Mouse (Mus musculus) hindbrain, embryonic 12.5 days (tissue): ENCODE results near the gene Nepro. TPM values are rescaled to one million over a fixed set of nuclear protein-coding genes. Genes with fewer than 3 reads are reported as not detected.
A peak's percentile ranks its signal among the peaks of the same experiment; 100 is the strongest.

ENCODE experiments used
- ATAC-seq: fragments of 200-750 bp; cut with Nextera tagmentation; 2 replicates; pipeline ENCODE4 v1.8.0; 2017; ENCODE audit warnings: moderate TSS enrichment; ENCODE audit not compliant: low FRiP score
- H3K27ac ChIP-seq: fragments of 300-500 bp; sonication (generic); 2 replicates; pipeline ENCODE4 v1.5.1; 2016; ENCODE audit warnings: mild to moderate bottlenecking
- H3K27me3 ChIP-seq: fragments of 300-500 bp; sonication (generic); 2 replicates; pipeline ENCODE4 v1.6.1; 2016; ENCODE audit warnings: mild to moderate bottlenecking
- H3K36me3 ChIP-seq: fragments of 300-500 bp; sonication (generic); 2 replicates; pipeline ENCODE4 v1.6.1; 2016; ENCODE audit warnings: mild to moderate bottlenecking
- H3K4me1 ChIP-seq: fragments of 300-500 bp; sonication (generic); 2 replicates; pipeline ENCODE4 v1.6.1; 2016
- H3K4me2 ChIP-seq: fragments of 300-500 bp; sonication (generic); replicated peaks from 2 replicates; pipeline ENCODE4 v1.6.1; 2016; ENCODE audit warnings: mild to moderate bottlenecking
- H3K4me3 ChIP-seq: fragments of 300-500 bp; sonication (generic); 2 replicates; pipeline ENCODE4 v1.5.1; 2016; ENCODE audit warnings: mild to moderate bottlenecking
- H3K9ac ChIP-seq: fragments of 300-500 bp; sonication (generic); 2 replicates; pipeline ENCODE4 v1.6.1; 2016; ENCODE audit warnings: mild to moderate bottlenecking, moderate library complexity
- H3K9me3 ChIP-seq: fragments of 300-500 bp; sonication (generic); replicated peaks from 2 replicates; pipeline ENCODE4 v1.6.1; 2016; ENCODE audit warnings: mild to moderate bottlenecking
- WGBS: fragments of 180-500 bp; shearing (Covaris S2); methylation state at CpG from one replicate; pipeline ENCODE4 v1.1.7; 2016; 5-methylcytosine and 5-hydroxymethylcytosine counted together
- polyA plus RNA-seq: library from polyadenylated mRNA; unstranded; fragments of >200 nt; fragmentation: Nextera tagmentation; extraction: Ambion mirVana; gene quantifications from 2 replicates; pipeline ENCODE4 v1.2.1, GENCODE M21; 2016

Gene Nepro
- polyA plus RNA-seq, 1 experiment from 2014 or later: 9.4 TPM

GRCm38 (mm10) chr16:44717141-44717634 lies 6.9 kb upstream of the Nepro start:
- Histone ChIP-seq H3K27me3 (no peaks in the 10 kb centered on the region), H3K27ac (peak overlapping the region; percentile 67), H3K4me2 (no peak overlapping the region), H3K9ac (no peak overlapping the region), H3K36me3 (peaks cover 9% of the 10 kb centered on the region; the same call in 1 of the 2 replicates), H3K4me1 (peaks cover 9% of the 10 kb centered on the region), H3K9me3 (no peaks in the 10 kb centered on the region), H3K4me3 (no peak overlapping the region)
- WGBS: 82% methylated on average over 2 of the region's 2 CpGs
- ATAC-seq: peak; percentile 54

- Histone ChIP-seq H3K4me2 (no peak overlapping the region), H3K36me3 (peaks cover 9% of the 10 kb centered on the region; the same call in 1 of the 2 replicates), H3K4me3 (no peak overlapping the region), H3K27me3 (no peaks in the 10 kb centered on the region), H3K4me1 (peaks cover 9% of the 10 kb centered on the region), H3K9ac (no peak overlapping the region), H3K27ac (no peak overlapping the region), H3K9me3 (no peaks in the 10 kb centered on the region)
- WGBS: 89% methylated on average over 2 of the region's 2 CpGs
- ATAC-seq: no peak
These were observed 6.3 kb upstream of the Nepro start for GRCm38 (mm10) chr16:44717838-44718237.

GRCm38 (mm10) chr16:44719349-44719748 lies 4.8 kb upstream of the Nepro start:
- no peak overlapping the region for H3K4me2 ChIP-seq
- no peak overlapping the region for H3K9ac ChIP-seq
- no peak for ATAC-seq
- no peak overlapping the region for H3K27ac ChIP-seq
- H3K36me3 ChIP-seq: peaks cover 9% of the 10 kb centered on the region; the same call in 1 of the 2 replicates
- H3K4me1 ChIP-seq: peaks cover 14% of the 10 kb centered on the region
- H3K4me3 ChIP-seq: no peak overlapping the region
- no peaks in the 10 kb centered on the region for H3K27me3 ChIP-seq
- no peaks in the 10 kb centered on the region for H3K9me3 ChIP-seq
- 81% methylated on average over 7 of the region's 7 CpGs for WGBS

DNA sequence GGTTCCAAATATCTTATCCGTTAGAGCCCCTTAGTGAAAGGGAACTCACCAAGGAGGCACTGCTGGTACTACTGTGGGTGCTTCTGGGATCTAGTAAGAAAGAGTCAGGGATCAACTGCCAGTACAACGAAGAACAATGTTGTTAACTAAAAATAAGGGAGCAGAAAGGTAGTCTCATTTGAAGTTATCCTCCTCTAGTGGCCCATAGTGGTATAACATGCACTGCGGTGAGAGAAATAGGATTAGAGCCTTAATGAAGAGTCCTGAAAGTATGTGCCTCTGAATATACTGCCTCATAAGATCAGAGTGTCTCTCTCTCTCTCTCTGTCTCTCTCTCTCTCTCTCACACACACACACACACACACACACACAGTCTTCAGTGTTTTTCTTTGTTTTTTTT lies 3.6 kb upstream of the Nepro start:
- H3K9ac ChIP-seq: no peak overlapping the region
- no peak for ATAC-seq
- no peak overlapping the region for H3K27ac ChIP-seq
- H3K4me1 ChIP-seq: peaks cover 18% of the 10 kb centered on the region
- no peaks in the 10 kb centered on the region for H3K9me3 ChIP-seq
- H3K27me3 ChIP-seq: no peaks in the 10 kb centered on the region
- no peak overlapping the region for H3K4me3 ChIP-seq
- H3K36me3 ChIP-seq: peaks cover 9% of the 10 kb centered on the region; the same call in 1 of the 2 replicates
- WGBS: 71% methylated on average over 3 of the region's 3 CpGs
- no peak overlapping the region for H3K4me2 ChIP-seq

GRCm38 (mm10) chr16:44722666-44723065 lies 1.4 kb upstream of the Nepro start:
- Histone ChIP-seq H3K36me3 (peaks cover 9% of the 10 kb centered on the region; the same call in 1 of the 2 replicates), H3K4me1 (peaks cover 15% of the 10 kb centered on the region), H3K9me3 (no peaks in the 10 kb centered on the region), H3K27ac (no peak overlapping the region), H3K27me3 (no peaks in the 10 kb centered on the region), H3K4me2 (no peak overlapping the region), H3K9ac (no peak overlapping the region), H3K4me3 (no peak overlapping the region)
- ATAC-seq: no peak
- 94% methylated on average over 2 of the region's 2 CpGs for WGBS

DNA sequence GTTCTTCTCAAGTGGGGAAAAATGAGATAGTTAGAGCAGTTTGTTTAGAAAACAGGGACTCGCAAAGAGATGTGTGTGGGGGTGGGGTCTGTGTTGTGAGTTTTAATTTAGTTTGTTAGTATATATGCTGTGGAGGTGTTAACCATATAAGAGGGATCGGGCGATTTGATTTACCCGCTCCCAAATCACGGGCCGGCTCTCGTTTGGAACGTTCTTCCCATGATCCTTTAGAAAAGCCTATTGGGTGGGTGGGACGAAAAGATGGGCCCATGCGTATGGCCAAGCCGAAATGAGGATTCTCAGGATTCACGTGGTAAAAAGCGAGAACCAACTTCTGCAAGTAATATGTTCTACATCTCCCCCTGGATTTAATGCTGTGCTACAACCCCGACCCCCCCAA lies 746 bp downstream of the Nepro start:
- WGBS: under 1% methylated on average over 14 of the region's 14 CpGs

GRCm38 (mm10) chr16:44725286-44726223 lies 1.5 kb downstream of the Nepro start:
- ATAC-seq: no peak
- 52% methylated on average over 14 of the region's 14 CpGs for WGBS
- Histone ChIP-seq H3K4me1 (peaks cover 15% of the 10 kb centered on the region), H3K9ac (peak overlapping the region; percentile 84), H3K27ac (no peak overlapping the region), H3K4me3 (peak overlapping the region; percentile 81), H3K36me3 (peaks cover 7% of the 10 kb centered on the region; the same call in 1 of the 2 replicates), H3K9me3 (no peaks in the 10 kb centered on the region), H3K27me3 (no peaks in the 10 kb centered on the region), H3K4me2 (peak overlapping the region; percentile 75)

More for the DNA sequence above, 746 bp downstream of the Nepro start:
- Histone ChIP-seq H3K27me3 (no peaks in the 10 kb centered on the region), H3K4me1 (peaks cover 15% of the 10 kb centered on the region), H3K27ac (peak overlapping the region; percentile 91), H3K4me3 (peak overlapping the region; percentile 81), H3K9ac (peak overlapping the region; percentile 84), H3K9me3 (no peaks in the 10 kb centered on the region), H3K36me3 (peaks cover 14% of the 10 kb centered on the region; the same call in 1 of the 2 replicates), H3K4me2 (peak overlapping the region; percentile 75)
- ATAC-seq: peak; percentile 38

GRCm38 (mm10) chr16:44727525-44727924 lies 3.4 kb downstream of the Nepro start:
- ATAC-seq: no peak
- 95% methylated on average over 3 of the region's 3 CpGs for WGBS
- Histone ChIP-seq H3K4me3 (no peak overlapping the region), H3K27ac (no peak overlapping the region), H3K27me3 (no peaks in the 10 kb centered on the region), H3K4me2 (no peak overlapping the region), H3K9me3 (no peaks in the 10 kb centered on the region), H3K36me3 (peaks cover 23% of the 10 kb centered on the region), H3K9ac (no peak overlapping the region), H3K4me1 (peaks cover 15% of the 10 kb centered on the region)

GRCm38 (mm10) chr16:44734059-44734458 lies 10.0 kb downstream of the Nepro start:
- H3K36me3 ChIP-seq: peaks cover 81% of the 10 kb centered on the region
- no peak overlapping the region for H3K27ac ChIP-seq
- no peaks in the 10 kb centered on the region for H3K27me3 ChIP-seq
- no peak overlapping the region for H3K4me2 ChIP-seq
- H3K9me3 ChIP-seq: no peaks in the 10 kb centered on the region
- no peak overlapping the region for H3K9ac ChIP-seq
- no peak for ATAC-seq
- 88% methylated on average over 3 of the region's 3 CpGs for WGBS
- no peaks in the 10 kb centered on the region for H3K4me1 ChIP-seq
- no peak overlapping the region for H3K4me3 ChIP-seq

DNA sequence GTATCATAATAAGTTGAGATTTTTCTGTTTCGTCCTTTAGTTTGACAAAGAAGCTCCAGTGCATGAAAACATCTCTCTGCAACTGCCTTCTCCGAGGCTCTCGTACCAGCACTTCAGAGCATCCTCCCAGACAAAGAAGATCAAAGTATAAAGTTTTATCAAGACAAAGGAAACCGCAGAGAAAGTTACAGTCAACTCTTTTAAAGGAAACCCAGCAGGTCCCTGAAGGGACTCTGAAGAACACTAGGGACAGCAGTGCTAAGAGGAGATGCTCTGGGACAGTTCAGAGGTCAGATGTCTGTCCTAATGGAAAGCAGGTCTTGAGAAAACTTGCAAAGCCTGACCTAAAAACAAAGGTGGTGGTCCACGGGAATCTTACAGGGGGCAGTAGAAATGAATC lies 11.6 kb downstream of the Nepro start:
- WGBS: 90% methylated on average over 5 of the region's 5 CpGs
- Histone ChIP-seq H3K4me3 (no peak overlapping the region), H3K9me3 (no peaks in the 10 kb centered on the region), H3K4me2 (no peak overlapping the region), H3K9ac (no peak overlapping the region), H3K27ac (no peak overlapping the region), H3K4me1 (no peaks in the 10 kb centered on the region), H3K27me3 (no peaks in the 10 kb centered on the region), H3K36me3 (peaks cover 81% of the 10 kb centered on the region)
- ATAC-seq: no peak

DNA sequence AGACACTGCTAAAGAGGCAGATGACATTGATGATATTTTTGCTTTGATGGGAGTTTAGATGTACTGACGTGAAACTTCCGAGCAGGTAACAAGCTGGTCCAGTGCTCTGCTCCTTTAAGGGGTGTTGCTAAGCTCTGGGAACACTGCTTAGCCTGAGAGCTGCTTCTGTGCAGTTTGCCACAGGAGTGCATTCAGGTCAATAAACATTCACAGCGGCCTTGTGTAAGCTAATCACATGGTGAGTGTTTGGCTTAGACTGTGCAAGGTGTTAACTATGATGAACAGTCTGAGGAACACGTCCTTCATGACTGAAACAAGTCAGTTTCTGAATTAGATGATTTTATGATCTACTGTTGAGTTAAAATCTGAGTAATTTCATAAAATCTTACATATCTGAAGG lies 12.0 kb downstream of the Nepro start:
- ATAC-seq: no peak
- Histone ChIP-seq H3K36me3 (peaks cover 78% of the 10 kb centered on the region), H3K9ac (no peak overlapping the region), H3K4me2 (no peak overlapping the region), H3K27ac (no peak overlapping the region), H3K27me3 (no peaks in the 10 kb centered on the region), H3K4me3 (no peak overlapping the region), H3K4me1 (no peaks in the 10 kb centered on the region), H3K9me3 (no peaks in the 10 kb centered on the region)
- 86% methylated on average over 4 of the region's 4 CpGs for WGBS

DNA sequence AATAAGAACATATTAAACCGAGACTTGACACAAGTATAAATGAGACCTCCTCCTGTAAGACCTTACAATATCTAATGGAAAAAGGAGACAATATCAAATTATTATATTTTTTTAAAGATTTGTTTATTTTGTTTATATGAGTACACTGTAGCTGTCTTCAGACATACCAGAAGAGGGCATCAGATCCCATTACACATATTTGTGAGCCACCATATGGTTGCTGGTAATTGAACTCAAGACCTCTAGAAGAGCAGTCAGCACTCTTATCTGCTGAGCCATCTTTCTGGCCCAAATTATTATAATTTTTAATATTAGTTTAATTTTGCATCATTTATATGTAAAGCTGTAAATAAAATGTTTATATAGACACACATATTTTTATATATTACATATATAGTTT lies 18.7 kb downstream of the Nepro start:
- WGBS: 93% methylated on average over 1 of the region's 1 CpGs
- ATAC-seq: no peak
- Histone ChIP-seq H3K9ac (no peak overlapping the region), H3K27ac (no peak overlapping the region), H3K9me3 (no peaks in the 10 kb centered on the region), H3K4me1 (peaks cover 12% of the 10 kb centered on the region), H3K36me3 (peaks cover 27% of the 10 kb centered on the region), H3K4me2 (no peak overlapping the region), H3K4me3 (no peak overlapping the region), H3K27me3 (no peaks in the 10 kb centered on the region)
